Mouse (Mus musculus) erythroblast, embryonic 14.5 days (primary cell): ENCODE results near the gene Lipc.

Source experiments
- GATA1 ChIP-seq: IDR thresholded peaks from 2 replicates; pipeline ENCODE4 v1.6.1; 2012; ENCODE audit warnings: low read length, inconsistent platforms, mixed read lengths
- TAL1 ChIP-seq: IDR thresholded peaks from 3 replicates; pipeline ENCODE4 v1.6.1; 2012; ENCODE audit warnings: low read length, inconsistent platforms, mixed read lengths

GRCm38 (mm10) chr9:70859233-70859632 is 92.8 kb downstream of the Lipc start:
- no peak for TF ChIP-seq TAL1
- no peak for TF ChIP-seq GATA1
